Mouse (Mus musculus) spleen, adult 2 months (tissue): ENCODE results near the gene Rpl9. TPM values are rescaled to one million over a fixed set of nuclear protein-coding genes. Genes with fewer than 3 reads are reported as not detected.

Experiments
- DNase-seq, 2 experiments: peaks; one replicate each; pipeline versions ENCODE4 v3.0.0 to v3.0.0-alpha.2; 2012 to 2021; ENCODE audit warnings: low spot score in 2 of 2, low read depth in 1 of 2
- H3K27ac ChIP-seq: fragments of 200-500 bp; 2 replicates; pipeline ENCODE4 v1.5.1; 2012; ENCODE audit warnings: low read length, inconsistent platforms; ENCODE audit not compliant: insufficient read depth
- H3K27me3 ChIP-seq: fragments of 200-500 bp; 2 replicates; pipeline ENCODE4 v1.6.1; 2012; ENCODE audit warnings: mild to moderate bottlenecking, moderate library complexity, low read length, inconsistent platforms; ENCODE audit not compliant: control insufficient read depth, insufficient read depth
- H3K36me3 ChIP-seq: fragments of 200-500 bp; 2 replicates; pipeline ENCODE4 v1.6.1; 2012; ENCODE audit warnings: mild to moderate bottlenecking, low read length, inconsistent platforms; ENCODE audit not compliant: control insufficient read depth, insufficient read depth
- H3K4me1 ChIP-seq: fragments of 200-500 bp; 2 replicates; pipeline ENCODE4 v1.6.1; 2011; ENCODE audit warnings: inconsistent platforms; ENCODE audit not compliant: control insufficient read depth, insufficient read depth, insufficient read length
- H3K4me3 ChIP-seq: fragments of 200-500 bp; 2 replicates; pipeline ENCODE4 v1.5.1; 2011; ENCODE audit warnings: mild to moderate bottlenecking, inconsistent platforms; ENCODE audit not compliant: insufficient read depth, insufficient read length; ENCODE audit errors: extremely low read depth
- CTCF ChIP-seq: fragments of 200-500 bp; IDR thresholded peaks from 2 replicates; pipeline ENCODE4 v1.5.1; 2011; ENCODE audit warnings: mild to moderate bottlenecking, inconsistent platforms; ENCODE audit not compliant: insufficient read depth, insufficient read length, insufficient replicate concordance; ENCODE audit errors: extremely low read depth
- POLR2A ChIP-seq: fragments of 200-500 bp; IDR thresholded peaks from 2 replicates; pipeline ENCODE4 v1.6.1; 2011; ENCODE audit warnings: low read depth, low read length, inconsistent platforms
- WGBS: fragments of 180-500 bp; shearing (Covaris S2); methylation state at CpG from one replicate; pipeline ENCODE4 v1.1.7; 2018; 5-methylcytosine and 5-hydroxymethylcytosine counted together
- polyA plus RNA-seq: library from polyadenylated mRNA; depleted of rRNA; stranded (reverse); fragments of >200 nt; gene quantifications from 2 replicates; pipeline ENCODE4 v1.2.3, GENCODE M21; 2012; rRNA removed

The Rpl9 gene
- polyA plus RNA-seq: 173 and 190 TPM in 2 replicates

DNA sequence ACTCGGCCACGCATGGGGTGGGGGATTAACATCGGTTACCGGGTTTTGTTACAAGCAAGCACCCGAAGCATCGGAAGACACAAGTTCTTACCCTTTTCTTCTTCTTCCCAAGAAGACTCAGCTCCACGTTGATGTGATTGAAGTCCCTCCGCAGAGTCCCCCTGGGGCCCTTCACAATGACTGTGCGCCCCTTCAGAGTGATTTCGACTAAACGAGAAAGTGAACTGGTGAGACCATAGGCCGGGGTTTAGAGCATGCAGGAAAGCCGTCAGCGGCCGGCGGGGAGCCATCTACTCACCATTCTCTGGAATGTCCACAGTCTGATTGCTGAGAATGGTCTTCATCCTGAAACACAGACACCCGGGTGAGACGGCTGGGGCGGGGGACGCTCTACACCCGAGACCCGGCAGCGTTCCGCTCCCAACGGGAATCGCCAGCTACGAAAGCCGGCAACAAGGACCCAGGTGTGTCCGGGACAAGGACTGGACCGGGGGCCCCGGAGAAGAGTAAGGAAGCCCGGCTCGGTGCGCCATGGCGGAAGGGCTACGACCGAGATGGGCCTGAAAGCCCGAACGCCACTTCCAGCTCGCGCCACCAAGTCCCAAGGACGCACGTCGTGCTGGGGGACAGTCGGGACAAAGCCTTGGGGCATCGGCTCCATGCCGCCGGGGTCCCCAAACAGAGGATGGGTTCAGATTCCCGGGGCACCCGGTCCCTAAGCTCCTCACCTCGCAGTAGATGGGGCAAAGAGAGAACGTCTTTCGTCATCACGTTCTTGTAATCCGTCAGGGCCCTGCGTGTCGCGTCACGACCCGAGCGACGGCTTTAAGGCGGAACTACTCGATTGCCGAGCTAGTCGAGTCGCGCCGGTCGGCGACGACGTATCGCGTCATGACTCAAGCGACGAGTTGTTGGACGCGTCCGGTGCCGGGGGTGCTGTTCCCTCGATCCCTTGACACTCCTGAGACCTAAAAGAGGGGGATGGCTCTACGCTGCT lies at the start of gene Rpl9, which contains the start of gene Lias:
Gene Rpl9 (minus strand): TSS at position 797 of the 997 bp plus-strand sequence.
Gene Lias (plus strand): TSS at position 850 of the 997 bp plus-strand sequence.
- TF ChIP-seq CTCF: no peak
- peak; percentile 86 for TF ChIP-seq POLR2A
- peak within 1 kb of the TSS; percentile 84 for H3K4me3 ChIP-seq
- H3K27me3 ChIP-seq: no peaks in the 10 kb centered on the region
- DNase-seq: peak; percentile 94 to 96
- H3K27ac ChIP-seq: peak within 1 kb of the TSS; percentile 82
- H3K36me3 ChIP-seq: peaks cover 15% of the 10 kb centered on the region
- under 1% methylated on average over 83 of the region's 83 CpGs for WGBS
- peaks cover 7% of the 10 kb centered on the region; the same call in 1 of the 2 replicates for H3K4me1 ChIP-seq

DNA sequence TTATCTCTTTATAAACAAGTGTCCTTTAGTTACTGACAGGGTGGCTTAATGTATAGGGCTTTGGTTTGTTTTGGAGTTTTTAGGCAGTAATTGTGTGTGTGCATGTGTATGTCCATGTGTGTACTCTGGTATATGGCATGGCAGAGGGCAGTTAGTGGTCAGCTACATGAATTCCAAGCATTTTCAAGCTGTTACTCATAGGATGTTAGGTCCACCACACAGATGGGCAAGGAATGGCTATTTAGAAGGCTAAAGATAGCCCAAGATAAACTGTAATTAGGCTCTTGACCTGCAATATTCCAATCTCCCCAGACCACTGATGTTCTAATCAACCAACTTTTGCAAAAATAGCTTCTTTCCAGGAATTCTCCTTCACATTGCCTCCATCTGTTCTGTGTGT lies 46.8 kb upstream of the Rpl9 start:
- H3K36me3 ChIP-seq: no peaks in the 10 kb centered on the region; the same call in 1 of the 2 replicates

DNA sequence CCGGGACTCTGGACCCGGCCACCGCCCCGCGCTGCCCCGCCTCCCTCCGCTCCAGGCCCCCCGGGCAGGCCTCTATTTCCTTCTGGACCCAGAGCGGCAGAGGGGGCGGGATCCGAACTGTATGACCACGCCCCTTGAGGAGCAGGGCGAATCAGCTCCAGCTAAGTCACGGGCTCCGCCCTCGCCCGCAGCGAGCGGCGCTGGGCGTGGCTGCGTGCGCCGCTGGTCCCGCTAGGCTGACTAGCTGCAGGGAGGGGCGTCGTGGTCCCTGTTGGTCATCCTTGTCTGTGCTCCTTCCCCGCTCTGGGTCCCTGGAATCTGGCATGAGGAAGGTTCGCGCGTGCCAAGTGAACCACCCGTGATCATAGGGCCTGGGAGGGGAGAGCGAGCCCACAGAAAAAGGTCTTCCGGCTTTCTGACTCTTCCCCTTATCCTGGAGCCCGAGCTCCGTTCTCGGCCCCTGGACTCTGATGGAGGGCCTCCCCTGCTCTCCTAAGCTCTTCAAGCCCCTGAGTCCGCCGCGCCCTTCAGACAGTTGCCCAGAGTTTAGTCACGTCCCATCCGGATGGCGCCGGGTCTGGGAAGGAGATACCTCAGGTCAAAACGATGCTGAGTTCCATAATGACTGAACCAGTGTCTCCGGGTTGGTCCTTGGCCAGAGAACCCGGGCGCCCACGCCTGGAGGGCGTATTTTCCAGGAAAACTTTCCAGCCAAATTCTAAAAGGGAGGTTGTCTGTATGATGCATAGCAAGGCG lies 44.7 kb upstream of the Rpl9 start, which contains the start of gene Ugdh:
Gene Ugdh (minus strand): TSS at position 144 of the 756 bp plus-strand sequence.
- WGBS: under 1% methylated on average over 50 of the region's 51 CpGs
- peak within 1 kb of the TSS; percentile 81 for H3K27ac ChIP-seq
- H3K27me3 ChIP-seq: no peaks in the 10 kb centered on the region
- TF ChIP-seq CTCF (0 out of 2 replicates have a peak, but pooled peaks have one; percentile 3), POLR2A (peak; percentile 90)
- peak; percentile 86 to 96 for DNase-seq
- H3K36me3 ChIP-seq: no peaks in the 10 kb centered on the region
- peaks cover 2% of the 10 kb centered on the region; the same call in 1 of the 2 replicates for H3K4me1 ChIP-seq
- H3K4me3 ChIP-seq: peak within 1 kb of the TSS; percentile 99

More for the DNA sequence above, 46.8 kb upstream of the Rpl9 start:
- Histone ChIP-seq H3K4me3 (no peak overlapping the region), H3K27ac (no peak overlapping the region), H3K4me1 (peaks cover 2% of the 10 kb centered on the region; the same call in 1 of the 2 replicates), H3K27me3 (no peaks in the 10 kb centered on the region)
- no peak for TF ChIP-seq CTCF
- no peak for TF ChIP-seq POLR2A
- no peak for DNase-seq

DNA sequence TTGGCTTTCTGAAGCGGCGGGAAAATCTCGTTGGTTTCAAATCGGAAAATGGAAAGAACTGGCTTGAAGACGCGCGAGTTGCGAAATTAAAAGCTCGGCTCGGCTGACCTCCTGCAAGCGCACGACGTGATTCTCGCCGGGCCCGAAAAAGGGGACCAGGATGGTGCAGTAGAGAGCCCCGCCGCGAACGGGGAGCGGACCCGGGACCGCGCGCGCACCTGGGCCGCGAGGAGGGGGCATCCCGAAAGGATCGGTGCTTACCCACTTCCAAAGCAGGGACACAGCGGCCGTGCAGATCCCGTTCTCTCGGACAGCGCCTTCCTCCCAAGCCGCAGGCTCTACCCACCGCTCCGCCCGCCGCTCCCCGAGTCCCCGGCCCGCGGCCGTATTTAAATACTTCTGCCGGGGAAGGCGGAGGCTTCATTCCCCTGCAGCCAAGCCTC lies 44.1 kb upstream of the Rpl9 start:
- H3K4me1 ChIP-seq: peaks cover 2% of the 10 kb centered on the region; the same call in 1 of the 2 replicates
- under 1% methylated on average over 47 of the region's 47 CpGs for WGBS
- no peak for DNase-seq
- H3K36me3 ChIP-seq: no peaks in the 10 kb centered on the region
- peak overlapping the region; percentile 8; the same call in 1 of the 2 replicates for H3K27ac ChIP-seq
- peak overlapping the region; percentile 99 for H3K4me3 ChIP-seq
- no peak for TF ChIP-seq CTCF
- no peak for TF ChIP-seq POLR2A
- H3K27me3 ChIP-seq: no peaks in the 10 kb centered on the region

DNA sequence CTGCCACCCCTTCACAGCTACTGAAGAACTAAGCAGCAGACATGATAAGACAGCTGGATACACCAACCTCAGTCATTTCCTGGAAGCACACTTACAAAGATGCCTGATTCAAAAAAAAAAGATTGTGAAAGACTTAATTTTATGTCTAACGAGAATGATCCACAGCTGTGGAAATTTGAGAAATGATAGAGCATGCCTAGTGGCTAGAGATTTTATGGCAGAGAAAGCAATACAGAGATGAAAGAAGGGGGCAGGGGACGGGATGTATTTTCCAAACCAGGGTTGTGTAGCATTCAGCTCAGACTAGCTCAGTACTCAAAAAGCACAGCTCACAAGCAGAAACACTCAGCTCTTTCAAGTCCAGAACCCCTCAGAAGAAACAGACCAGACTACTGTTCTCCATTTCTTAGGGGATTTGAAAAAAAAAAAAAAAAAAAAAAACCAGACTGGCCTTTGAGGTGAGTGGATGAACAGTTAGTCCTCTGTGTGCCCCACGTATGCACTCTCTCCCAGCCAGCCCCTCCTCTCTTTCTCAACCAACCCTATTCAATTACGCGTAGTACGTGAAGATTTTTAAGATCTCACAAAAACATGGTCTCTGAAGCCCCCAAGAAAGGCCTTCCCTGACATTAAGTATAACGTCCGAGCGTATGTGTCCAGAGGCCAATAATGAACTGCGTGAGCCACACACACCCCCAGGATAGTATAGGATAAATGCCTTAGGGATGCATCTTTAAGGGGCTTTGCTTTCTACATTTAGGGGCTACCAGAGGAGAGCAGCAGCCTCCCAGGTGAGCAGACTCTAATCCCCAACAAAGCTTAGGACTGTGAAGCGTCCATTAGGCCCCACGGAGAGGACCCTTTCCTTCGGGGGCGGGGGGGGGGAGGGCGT lies 43.5 kb upstream of the Rpl9 start:
- no peak for DNase-seq
- WGBS: 16% methylated on average over 15 of the region's 15 CpGs
- Histone ChIP-seq H3K27me3 (no peaks in the 10 kb centered on the region), H3K4me3 (peak overlapping the region; percentile 99), H3K27ac (no peak overlapping the region), H3K36me3 (no peaks in the 10 kb centered on the region), H3K4me1 (peaks cover 2% of the 10 kb centered on the region; the same call in 1 of the 2 replicates)
- TF ChIP-seq POLR2A: no peak
- no peak for TF ChIP-seq CTCF

DNA sequence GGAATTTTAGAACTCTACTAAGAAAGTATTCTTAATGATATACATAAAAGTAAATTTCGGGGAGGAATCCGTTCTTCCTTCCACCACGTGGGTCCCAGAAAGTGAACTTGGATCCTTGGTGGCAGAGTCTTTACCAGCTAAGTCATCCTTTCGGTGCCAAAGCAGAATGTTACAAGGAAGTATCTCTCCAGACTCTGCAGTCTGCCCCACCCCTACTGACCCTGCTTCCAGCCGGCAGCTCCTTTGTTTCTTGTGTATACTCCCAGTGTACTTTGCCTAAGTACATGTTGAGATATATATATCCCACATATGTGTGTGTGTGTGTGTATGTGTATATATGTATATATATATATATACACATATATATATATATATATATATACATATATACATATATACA lies 38.2 kb upstream of the Rpl9 start:
- no peak for DNase-seq
- Histone ChIP-seq H3K4me1 (no peaks in the 10 kb centered on the region), H3K27ac (no peak overlapping the region), H3K4me3 (no peak overlapping the region), H3K27me3 (no peaks in the 10 kb centered on the region), H3K36me3 (no peaks in the 10 kb centered on the region; the same call in 1 of the 2 replicates)
- WGBS: 91% methylated on average over 5 of the region's 5 CpGs
- TF ChIP-seq CTCF (no peak), POLR2A (no peak)
